Mouse (Mus musculus): ENCODE results near the gene Zfp112.

Gene Zfp112

GRCm38 (mm10) chr7:24174618-24175336, 62.7 kb downstream of the Zfp112 start, which contains the start of gene Zfp114:
Zfp114 (plus strand) TSS chr7:24175060.
- in situ Hi-C loops (cut with MboI; ENCODE audit: low pct_unique_long_range_greater_than_20kb in 1 of 2, low sequenced_read_pairs in 2 of 2, unreplicated experiment in 1 of 2) = no loop called here

- in situ Hi-C loops (cut with MboI; ENCODE audit: low pct_unique_long_range_greater_than_20kb in 1 of 2, low sequenced_read_pairs in 2 of 2, unreplicated experiment in 1 of 2) = no loop called here
These were observed 63.2 kb downstream of the Zfp112 start for GRCm38 (mm10) chr7:24175337-24175711.
